Comparison of ENCODE assay signal across 8 mouse cellular contexts in genomic region chr5:99480078-99481031, GRCm38 (mm10).
DNase-seq lines count a peak whose midpoint lies in the region; ATAC-seq lines count a peak whose summit lies in the region.

No protein-coding gene starts in this region.

- peak overlapping the region; percentile 67 for H3K27ac ChIP-seq in neural tube, embryonic 11.5 days (ENCODE audit: low read depth, low read length)
- H3K27ac ChIP-seq in limb, embryonic 13.5 days = no peak overlapping the region

- H3K9me3 ChIP-seq in neural tube, embryonic 11.5 days (ENCODE audit: control insufficient read depth, low read length) = no peaks in the 10 kb centered on the region
- H3K9me3 ChIP-seq in limb, embryonic 13.5 days = no peaks in the 10 kb centered on the region

- H3K36me3 ChIP-seq in neural tube, embryonic 11.5 days (ENCODE audit: control insufficient read depth, insufficient read depth, low read length) = no peaks in the 10 kb centered on the region
- no peaks in the 10 kb centered on the region for H3K36me3 ChIP-seq in limb, embryonic 13.5 days

- peak; percentile 32 for DNase-seq in cerebellum, adult 11 months
- no peak for DNase-seq in neural tube, embryonic 11.5 days (ENCODE audit: low spot score)
- DNase-seq in neural tube, embryonic 10.5 days (ENCODE audit: extremely low spot score, low spot score) = no peak
- DNase-seq in MN1 (ENCODE audit: low spot score) = no peak
- DNase-seq in B cell, adult 2 months = no peak
- no peak for DNase-seq in ovary, postnatal 10 days (ENCODE audit: low spot score)

- 72% methylated on average over 6 of the region's 6 CpGs for whole genome bisulfite sequencing in neural tube, embryonic 11.5 days
- 66% methylated on average over 6 of the region's 6 CpGs for WGBS in limb, embryonic 13.5 days

- H3K9ac ChIP-seq in neural tube, embryonic 11.5 days (ENCODE audit: low read length) = no peak overlapping the region
- no peak overlapping the region for H3K9ac ChIP-seq in limb, embryonic 13.5 days

- H3K4me1 ChIP-seq in neural tube, embryonic 11.5 days (ENCODE audit: control insufficient read depth, insufficient read depth, low read length) = peaks cover 2% of the 10 kb centered on the region; the same call in 1 of the 2 replicates
- peaks cover 19% of the 10 kb centered on the region for H3K4me1 ChIP-seq in limb, embryonic 13.5 days

- no peak overlapping the region for H3K4me2 ChIP-seq in neural tube, embryonic 11.5 days (ENCODE audit: low read depth)
- peak overlapping the region; percentile 60 for H3K4me2 ChIP-seq in limb, embryonic 13.5 days (replicated peaks)

- no peak overlapping the region for H3K4me3 ChIP-seq in neural tube, embryonic 11.5 days (ENCODE audit: low read depth, low read length)
- H3K4me3 ChIP-seq in limb, embryonic 13.5 days = no peak overlapping the region

- ATAC-seq in cerebellum, adult (ENCODE audit: insufficient number of reproducible peaks, low FRiP score, low TSS enrichment) = no peak
- no peak for ATAC-seq in neural tube, embryonic 11.5 days (ENCODE audit: insufficient read depth, low FRiP score, low TSS enrichment)
- no peak for ATAC-seq in limb, embryonic 13.5 days (ENCODE audit: low FRiP score, low read depth)

- no peaks in the 10 kb centered on the region for H3K27me3 ChIP-seq in neural tube, embryonic 11.5 days (ENCODE audit: control insufficient read depth, insufficient read depth, low read length)
- 0 out of 2 replicates have a peak, but pooled peaks cover 2% of the 10 kb centered on the region for H3K27me3 ChIP-seq in limb, embryonic 13.5 days
